Mouse (Mus musculus) T-cell, adult 2 months (primary cell): Measurements from ENCODE around the gene Srsf2.
A peak's percentile ranks its signal among the peaks of the same experiment; 100 is the strongest.
"Not testable (repeated sequence)": the region's sequence is repeated elsewhere in the genome, so short reads cannot be mapped to it uniquely, and the experiment has no call there.

Experiments
- DNase-seq: peaks from one replicate; pipeline ENCODE4 v3.0.0; 2022; ENCODE audit warnings: low spot score

Srsf2 gene

GRCm38 (mm10) chr11:116852891-116853511, at the start of gene Srsf2:
Gene Srsf2, minus strand, starts transcription at chr11:116853094.
- DNase-seq: peak; percentile 97

- not testable (repeated sequence) for DNase-seq
Measured at GRCm38 (mm10) chr11:116902588-116902987, 49.7 kb upstream of the Srsf2 start.

GRCm38 (mm10) chr11:116899247-116899646, 46.4 kb upstream of the Srsf2 start:
- DNase-seq: no peak

GRCm38 (mm10) chr11:116895402-116895801, 42.5 kb upstream of the Srsf2 start:
- DNase-seq: no peak

GRCm38 (mm10) chr11:116893532-116894442, 40.9 kb upstream of the Srsf2 start:
- DNase-seq: no peak

GRCm38 (mm10) chr11:116887136-116887535, 34.2 kb upstream of the Srsf2 start:
- no peak for DNase-seq

- DNase-seq: peak; percentile 69
Measured at GRCm38 (mm10) chr11:116885275-116886151, 32.6 kb upstream of the Srsf2 start.

GRCm38 (mm10) chr11:116884061-116884460, 31.2 kb upstream of the Srsf2 start:
- DNase-seq: no peak

- no peak for DNase-seq
Measured at GRCm38 (mm10) chr11:116882446-116882845, 29.6 kb upstream of the Srsf2 start.

- DNase-seq: no peak
Measured at GRCm38 (mm10) chr11:116881440-116881839, 28.5 kb upstream of the Srsf2 start.

- DNase-seq: no peak
Measured at GRCm38 (mm10) chr11:116880839-116881238, 27.9 kb upstream of the Srsf2 start.

- no peak for DNase-seq
Measured at GRCm38 (mm10) chr11:116878454-116878853, 25.6 kb upstream of the Srsf2 start.

- DNase-seq: no peak
Measured at GRCm38 (mm10) chr11:116873987-116874386, 21.1 kb upstream of the Srsf2 start.

- DNase-seq: no peak
Measured at GRCm38 (mm10) chr11:116871538-116871937, 18.6 kb upstream of the Srsf2 start.

- DNase-seq: no peak
Measured at GRCm38 (mm10) chr11:116869641-116870040, 16.7 kb upstream of the Srsf2 start.

GRCm38 (mm10) chr11:116869223-116869622, 16.3 kb upstream of the Srsf2 start:
- DNase-seq: no peak

GRCm38 (mm10) chr11:116868129-116868528, 15.2 kb upstream of the Srsf2 start:
- DNase-seq: no peak

GRCm38 (mm10) chr11:116865945-116866585, 13.2 kb upstream of the Srsf2 start:
- DNase-seq: no peak

GRCm38 (mm10) chr11:116864444-116864843, 11.6 kb upstream of the Srsf2 start:
- no peak for DNase-seq

GRCm38 (mm10) chr11:116857183-116857850, 4.4 kb upstream of the Srsf2 start:
- DNase-seq: no peak

- no peak for DNase-seq
Measured at GRCm38 (mm10) chr11:116854279-116854678, 1.4 kb upstream of the Srsf2 start.
